12 mouse cellular contexts compared by ENCODE assay signal in genomic region chr11:108948501-108948900, GRCm38 (mm10). TPM values are rescaled to one million over a fixed set of nuclear protein-coding genes. Genes with fewer than 3 reads are reported as not detected.
DNase-seq lines count a peak whose midpoint lies in the region; ATAC-seq lines count a peak whose summit lies in the region.
"Had no signal": no experiment of that assay in that cellular context is flagged by ENCODE, and none has a peak within 500 bp of the region (broad histone marks: within the 10 kb centered on the region; RNA-seq: fewer than 3 reads in every experiment).

No protein-coding gene starts in this region.

- ATAC-seq in lung, embryonic 15.5 days (ENCODE audit: borderline replicate concordance, extremely low read depth, low FRiP score, low TSS enrichment): no peak
- ATAC-seq in forebrain, embryonic 11.5 days (replicated peaks; ENCODE audit: low FRiP score): 0 out of 2 replicates have a peak, but pooled peaks have one; percentile 10
- ATAC-seq in hindbrain, embryonic 16.5 days: peak; percentile 49
- ATAC-seq in midbrain, embryonic 16.5 days: no peak

- WGBS in lung, embryonic 15.5 days: 84% methylated on average over 7 of the region's 7 CpGs
- WGBS in forebrain, embryonic 11.5 days: 77% methylated on average over 7 of the region's 7 CpGs
- 71% methylated on average over 7 of the region's 7 CpGs for WGBS in hindbrain, embryonic 16.5 days
- WGBS in midbrain, embryonic 16.5 days: 69% methylated on average over 7 of the region's 7 CpGs

- H3K9me3 ChIP-seq in lung, embryonic 15.5 days: no peaks in the 10 kb centered on the region
- H3K9me3 ChIP-seq in forebrain, embryonic 11.5 days (ENCODE audit: control insufficient read depth, low read length): no peaks in the 10 kb centered on the region
- H3K9me3 ChIP-seq in hindbrain, embryonic 16.5 days (ENCODE audit: control insufficient read depth, low read length): no peaks in the 10 kb centered on the region
- no peaks in the 10 kb centered on the region for H3K9me3 ChIP-seq in midbrain, embryonic 16.5 days (replicated peaks; ENCODE audit: control insufficient read depth, low read length, poor library complexity, severe bottlenecking)
- H3K9me3 ChIP-seq: heart, embryonic 15.5 days had no signal

- 0 out of 2 replicates have a peak overlapping the region, but pooled peaks have one; percentile 53 for H3K27ac ChIP-seq in lung, embryonic 15.5 days
- H3K27ac ChIP-seq in forebrain, embryonic 11.5 days (ENCODE audit: low read depth, low read length): no peak overlapping the region
- H3K27ac ChIP-seq in hindbrain, embryonic 16.5 days (ENCODE audit: low read depth, low read length): peak overlapping the region; percentile 66
- peak overlapping the region; percentile 17; the same call in 1 of the 2 replicates for H3K27ac ChIP-seq in midbrain, embryonic 16.5 days (ENCODE audit: low read length)
- H3K27ac ChIP-seq: macrophage; stomach, postnatal 0 days had no signal

- peaks cover 68% of the 10 kb centered on the region for H3K36me3 ChIP-seq in lung, embryonic 15.5 days
- peaks cover 24% of the 10 kb centered on the region for H3K36me3 ChIP-seq in forebrain, embryonic 11.5 days (ENCODE audit: control insufficient read depth, insufficient read depth, low read length)
- peaks cover 34% of the 10 kb centered on the region for H3K36me3 ChIP-seq in hindbrain, embryonic 16.5 days (ENCODE audit: control insufficient read depth, insufficient read depth, low read length)
- peaks cover 49% of the 10 kb centered on the region for H3K36me3 ChIP-seq in midbrain, embryonic 16.5 days (ENCODE audit: control insufficient read depth, insufficient read depth, low read length)

- no peak overlapping the region for H3K9ac ChIP-seq in lung, embryonic 15.5 days
- H3K9ac ChIP-seq in forebrain, embryonic 11.5 days (ENCODE audit: low read length): no peak overlapping the region
- 0 out of 2 replicates have a peak overlapping the region, but pooled peaks have one; percentile 2 for H3K9ac ChIP-seq in hindbrain, embryonic 16.5 days (ENCODE audit: low read depth, low read length)
- H3K9ac ChIP-seq in midbrain, embryonic 16.5 days (ENCODE audit: low read depth, low read length): no peak overlapping the region
- H3K9ac ChIP-seq: heart, embryonic 15.5 days had no signal

- H3K4me2 ChIP-seq in lung, embryonic 15.5 days: no peak overlapping the region
- no peak overlapping the region for H3K4me2 ChIP-seq in forebrain, embryonic 11.5 days (ENCODE audit: low read depth, low read length, severe bottlenecking)
- H3K4me2 ChIP-seq in hindbrain, embryonic 16.5 days (ENCODE audit: low read length): no peak overlapping the region
- no peak overlapping the region for H3K4me2 ChIP-seq in midbrain, embryonic 16.5 days (ENCODE audit: low read length)
- H3K4me2 ChIP-seq: heart, embryonic 15.5 days had no signal

- H3K4me1 ChIP-seq in lung, embryonic 15.5 days: peaks cover 18% of the 10 kb centered on the region
- H3K4me1 ChIP-seq in forebrain, embryonic 11.5 days (replicated peaks; ENCODE audit: control insufficient read depth, insufficient read depth, low read length): no peaks in the 10 kb centered on the region
- peaks cover 16% of the 10 kb centered on the region for H3K4me1 ChIP-seq in hindbrain, embryonic 16.5 days (ENCODE audit: control insufficient read depth, insufficient read depth, low read depth, low read length)
- 0 out of 2 replicates have a peak, but pooled peaks cover 5% of the 10 kb centered on the region for H3K4me1 ChIP-seq in midbrain, embryonic 16.5 days (ENCODE audit: control insufficient read depth, insufficient read depth, low read length)

- H3K27me3 ChIP-seq in lung, embryonic 15.5 days: no peaks in the 10 kb centered on the region
- H3K27me3 ChIP-seq in forebrain, embryonic 11.5 days (ENCODE audit: control insufficient read depth, insufficient read depth, low read length): no peaks in the 10 kb centered on the region
- H3K27me3 ChIP-seq in hindbrain, embryonic 16.5 days (replicated peaks; ENCODE audit: control insufficient read depth, insufficient read depth, low read length): no peaks in the 10 kb centered on the region
- H3K27me3 ChIP-seq in midbrain, embryonic 16.5 days (ENCODE audit: control insufficient read depth, insufficient read depth, low read depth, low read length): no peaks in the 10 kb centered on the region
- H3K27me3 ChIP-seq: heart, embryonic 15.5 days had no signal

- DNase-seq in lung, adult 18-20 months: no peak
- peak; percentile 51 for DNase-seq in forebrain, embryonic 11.5 days (ENCODE audit: low spot score)
- DNase-seq in right cerebral cortex, postnatal 25 days: no peak
- no peak for DNase-seq in heart, adult 9 months (ENCODE audit: low spot score in 2 of 2)
- DNase-seq: kidney, adult 2 months; right cerebral cortex, postnatal 4 days had no signal

- H3K4me3 ChIP-seq in lung, embryonic 15.5 days: no peak overlapping the region
- no peak overlapping the region for H3K4me3 ChIP-seq in forebrain, embryonic 11.5 days (ENCODE audit: low read depth, low read length)
- H3K4me3 ChIP-seq in hindbrain, embryonic 16.5 days (ENCODE audit: low read length): no peak overlapping the region
- H3K4me3 ChIP-seq in midbrain, embryonic 16.5 days (ENCODE audit: low read depth, low read length): no peak overlapping the region
- H3K4me3 ChIP-seq: heart, embryonic 15.5 days had no signal

RNA-seq across cellular contexts. Expression of gene Axin2, which starts 28.4 kb away (rescaled TPM):
- 8.4 TPM in 2 replicates for polyA plus RNA-seq in lung, embryonic 15.5 days (2015; fragmentation: Nextera tagmentation; extraction: Ambion mirVana)
- 20.9 and 23.9 TPM in 2 replicates for polyA plus RNA-seq in forebrain, embryonic 11.5 days (2014; fragmentation: Nextera tagmentation; extraction: Ambion mirVana)
- polyA plus RNA-seq in hindbrain, embryonic 16.5 days (2015; fragmentation: Nextera tagmentation; extraction: Ambion mirVana): 7.2 and 7.7 TPM in 2 replicates
- 9.3 and 11.3 TPM in 2 replicates for polyA plus RNA-seq in midbrain, embryonic 16.5 days (2015; fragmentation: Nextera tagmentation; extraction: Ambion mirVana)
- polyA plus RNA-seq: macrophage had no signal

Comparison
In these comparisons a context has a peak if more than half of its experiments do, and no peak if none do; other contexts are left out.
1. ATAC-seq: peak in forebrain, embryonic 11.5 days (single experiment) and hindbrain, embryonic 16.5 days (single experiment); none in lung, embryonic 15.5 days (single experiment) and midbrain, embryonic 16.5 days (single experiment).